Mouse (Mus musculus): ENCODE data around the gene Esp3. TPM values are rescaled to one million over a fixed set of nuclear protein-coding genes. Genes with fewer than 3 reads are reported as not detected.
"Not testable (repeated sequence)": the region's sequence is repeated elsewhere in the genome, so short reads cannot be mapped to it uniquely, and the experiment has no call there.

Esp3 gene
- not detected in 2 replicates for polyA plus RNA-seq (2015; fragmentation: Nextera tagmentation; extraction: Ambion mirVana)

DNA sequence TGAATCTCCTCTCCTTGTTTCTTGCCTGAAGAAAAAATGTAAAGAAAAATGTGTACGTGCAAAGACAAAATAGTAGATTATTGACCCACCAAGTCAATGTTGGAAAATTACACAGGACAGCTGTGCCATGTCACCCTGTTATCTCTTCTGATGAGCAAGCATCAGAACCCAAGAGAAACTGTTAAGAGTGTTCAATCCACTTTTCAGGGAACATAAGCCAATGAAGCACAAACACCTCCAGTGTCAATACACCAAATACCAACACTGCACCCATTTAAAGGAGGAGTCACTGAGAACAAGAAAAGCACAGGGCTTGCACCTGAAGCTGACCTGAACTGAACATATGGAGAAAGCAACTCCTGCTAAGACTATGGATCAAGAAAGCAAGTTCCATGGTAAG, at the start of gene Esp3:
Gene Esp3 (plus strand): TSS at position 301 of the 400 bp plus-strand sequence.
- H3K4me1 ChIP-seq (ENCODE audit: control insufficient read depth, insufficient read depth, low read length); H3K36me3 ChIP-seq (ENCODE audit: control insufficient read depth, insufficient read depth, low read length); H3K9ac ChIP-seq (ENCODE audit: low read length); H3K9me3 ChIP-seq (replicated peaks; ENCODE audit: control insufficient read depth, low read length); H3K27ac ChIP-seq (ENCODE audit: low read length); H3K4me3 ChIP-seq (replicated peaks; ENCODE audit: low read length); ATAC-seq (ENCODE audit: insufficient read depth, low FRiP score); H3K4me2 ChIP-seq (ENCODE audit: low read depth, low read length); H3K27me3 ChIP-seq (ENCODE audit: control insufficient read depth, insufficient read depth, low read length): not testable (repeated sequence)
- WGBS, result 77% methylated on average over 1 of the region's 1 CpGs

GRCm38 (mm10) chr17:40583906-40584305, 48.0 kb upstream of the Esp3 start:
- 51% methylated on average over 6 of the region's 6 CpGs for WGBS
- H3K4me1 ChIP-seq (ENCODE audit: control insufficient read depth, insufficient read depth, low read length); H3K27me3 ChIP-seq (ENCODE audit: control insufficient read depth, insufficient read depth, low read length); H3K4me3 ChIP-seq (replicated peaks; ENCODE audit: low read length); H3K27ac ChIP-seq (ENCODE audit: low read length); H3K36me3 ChIP-seq (ENCODE audit: control insufficient read depth, insufficient read depth, low read length); ATAC-seq (ENCODE audit: insufficient read depth, low FRiP score); H3K9ac ChIP-seq (ENCODE audit: low read length); H3K4me2 ChIP-seq (ENCODE audit: low read depth, low read length); H3K9me3 ChIP-seq (replicated peaks; ENCODE audit: control insufficient read depth, low read length): not testable (repeated sequence)

- no peak overlapping the region for H3K27ac ChIP-seq (ENCODE audit: low read length)
- H3K4me2 ChIP-seq (ENCODE audit: low read depth, low read length), result no peak overlapping the region
- H3K9ac ChIP-seq (ENCODE audit: low read length), result no peak overlapping the region
- H3K36me3 ChIP-seq (ENCODE audit: control insufficient read depth, insufficient read depth, low read length), result no peaks in the 10 kb centered on the region
- H3K4me1 ChIP-seq (ENCODE audit: control insufficient read depth, insufficient read depth, low read length), result no peaks in the 10 kb centered on the region
- ATAC-seq (ENCODE audit: insufficient read depth, low FRiP score), result no peak
- no peak overlapping the region for H3K4me3 ChIP-seq (replicated peaks; ENCODE audit: low read length)
- no peaks in the 10 kb centered on the region for H3K9me3 ChIP-seq (replicated peaks; ENCODE audit: control insufficient read depth, low read length)
- H3K27me3 ChIP-seq (ENCODE audit: control insufficient read depth, insufficient read depth, low read length), result no peaks in the 10 kb centered on the region
Measured at GRCm38 (mm10) chr17:40591297-40591696, 40.6 kb upstream of the Esp3 start.

DNA sequence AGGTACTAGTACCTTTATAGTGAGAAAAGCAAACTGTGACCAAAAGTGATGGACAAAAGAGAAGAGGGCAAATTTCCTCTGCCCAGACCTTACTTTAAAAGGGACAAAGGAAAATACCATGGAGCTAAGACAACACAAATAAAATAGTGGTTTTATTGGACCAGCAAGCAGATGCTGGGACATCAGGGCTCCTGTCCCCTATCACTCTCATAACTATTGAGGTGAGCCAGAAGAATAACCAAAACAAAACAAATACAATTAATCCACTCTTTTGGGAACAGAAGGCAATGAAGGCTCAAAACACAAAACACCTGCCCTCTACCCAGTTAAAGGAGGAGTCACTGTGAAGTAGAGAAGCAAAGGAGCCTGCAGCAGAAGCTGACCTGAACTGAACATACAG, 33.6 kb upstream of the Esp3 start, which contains the start of gene Esp4:
Gene Esp4 (plus strand): TSS at position 301 of the 400 bp plus-strand sequence.
- Histone ChIP-seq H3K4me3 (replicated peaks; ENCODE audit: low read length) (no peak within 1 kb of the TSS), H3K9me3 (replicated peaks; ENCODE audit: control insufficient read depth, low read length) (no peaks in the 10 kb centered on the region), H3K36me3 (ENCODE audit: control insufficient read depth, insufficient read depth, low read length) (no peaks in the 10 kb centered on the region), H3K27ac (ENCODE audit: low read length) (no peak within 1 kb of the TSS), H3K9ac (ENCODE audit: low read length) (no peak within 1 kb of the TSS), H3K4me1 (ENCODE audit: control insufficient read depth, insufficient read depth, low read length) (no peaks in the 10 kb centered on the region), H3K27me3 (ENCODE audit: control insufficient read depth, insufficient read depth, low read length) (no peaks in the 10 kb centered on the region), H3K4me2 (ENCODE audit: low read depth, low read length) (no peak within 1 kb of the TSS)
- ATAC-seq (ENCODE audit: insufficient read depth, low FRiP score), result no peak

- not testable (repeated sequence) for ATAC-seq (ENCODE audit: insufficient read depth, low FRiP score); H3K4me1 ChIP-seq (ENCODE audit: control insufficient read depth, insufficient read depth, low read length); H3K27me3 ChIP-seq (ENCODE audit: control insufficient read depth, insufficient read depth, low read length); H3K4me2 ChIP-seq (ENCODE audit: low read depth, low read length); H3K9ac ChIP-seq (ENCODE audit: low read length); H3K4me3 ChIP-seq (replicated peaks; ENCODE audit: low read length); H3K36me3 ChIP-seq (ENCODE audit: control insufficient read depth, insufficient read depth, low read length); H3K9me3 ChIP-seq (replicated peaks; ENCODE audit: control insufficient read depth, low read length); H3K27ac ChIP-seq (ENCODE audit: low read length)
- WGBS, result 61% methylated on average over 9 of the region's 9 CpGs
Measured at GRCm38 (mm10) chr17:40662118-40662679, 30.3 kb downstream of the Esp3 start.

DNA sequence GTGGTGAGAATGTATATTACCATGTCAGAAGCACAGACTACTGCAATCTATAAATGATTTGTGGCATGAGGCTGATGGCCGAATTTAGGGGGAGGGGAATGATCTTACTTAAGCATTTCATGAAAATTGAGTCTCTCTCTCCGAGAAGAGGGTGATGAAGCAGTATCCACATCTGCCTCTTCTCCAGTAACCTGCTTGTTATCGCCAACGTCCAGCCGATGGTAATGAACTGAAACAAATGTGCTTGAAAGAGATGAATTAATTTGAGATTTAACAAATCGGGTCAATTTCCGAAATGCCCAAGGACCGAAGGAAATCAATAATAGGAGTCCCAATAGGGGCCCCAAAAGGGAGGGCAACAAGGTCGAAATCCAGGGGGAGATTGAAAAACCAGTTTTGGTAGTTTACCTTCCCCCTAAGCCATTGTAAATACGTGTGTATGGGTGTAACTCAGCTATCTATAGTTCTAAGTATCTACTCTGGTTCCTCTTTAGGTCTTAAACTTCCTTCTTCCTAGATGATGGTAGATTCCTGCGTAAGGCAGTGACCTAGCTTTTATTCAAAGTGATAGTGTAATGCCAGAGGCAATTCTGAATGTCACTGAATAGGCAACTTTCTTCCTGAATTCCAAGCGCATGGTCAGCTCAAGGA, 31.4 kb downstream of the Esp3 start:
- not testable (repeated sequence) for H3K9me3 ChIP-seq (replicated peaks; ENCODE audit: control insufficient read depth, low read length); ATAC-seq (ENCODE audit: insufficient read depth, low FRiP score); H3K4me2 ChIP-seq (ENCODE audit: low read depth, low read length); H3K27me3 ChIP-seq (ENCODE audit: control insufficient read depth, insufficient read depth, low read length); H3K27ac ChIP-seq (ENCODE audit: low read length); H3K36me3 ChIP-seq (ENCODE audit: control insufficient read depth, insufficient read depth, low read length); H3K4me3 ChIP-seq (replicated peaks; ENCODE audit: low read length); H3K9ac ChIP-seq (ENCODE audit: low read length); H3K4me1 ChIP-seq (ENCODE audit: control insufficient read depth, insufficient read depth, low read length)
- WGBS, result 75% methylated on average over 12 of the region's 12 CpGs

Other genes with a start within 250 kb of the Esp3 start
- gene Esp8, start 112.1 kb upstream of the Esp3 start, polyA plus RNA-seq (2015; fragmentation: Nextera tagmentation; extraction: Ambion mirVana), result 1.4 and 1.5 TPM in 2 replicates
- not detected in 2 replicates for gene Esp6, start 70.6 kb upstream of the Esp3 start, polyA plus RNA-seq (2015; fragmentation: Nextera tagmentation; extraction: Ambion mirVana)
- not detected in 2 replicates for gene Esp4, start 33.5 kb upstream of the Esp3 start, polyA plus RNA-seq (2015; fragmentation: Nextera tagmentation; extraction: Ambion mirVana)
- gene Esp1, start 95.0 kb downstream of the Esp3 start, polyA plus RNA-seq (2015; fragmentation: Nextera tagmentation; extraction: Ambion mirVana), result not detected in 2 replicates
- not detected in 2 replicates for gene Crisp2, start 174.9 kb downstream of the Esp3 start, polyA plus RNA-seq (2015; fragmentation: Nextera tagmentation; extraction: Ambion mirVana)
- 8.5 and 10.6 TPM in 2 replicates for gene Rhag, start 179.1 kb downstream of the Esp3 start, polyA plus RNA-seq (2015; fragmentation: Nextera tagmentation; extraction: Ambion mirVana)
- 6.6 and 6.9 TPM in 2 replicates for gene 9130008F23Rik, start 248.5 kb downstream of the Esp3 start, polyA plus RNA-seq (2015; fragmentation: Nextera tagmentation; extraction: Ambion mirVana)

All from stomach, embryonic 16.5 days (tissue).